Mouse (Mus musculus): ENCODE data around the gene Npnt. TPM values are rescaled to one million over a fixed set of nuclear protein-coding genes. Genes with fewer than 3 reads are reported as not detected.

The Npnt gene
- polyA plus RNA-seq, 1 experiment from 2014 or later = 33.0 TPM

GRCm38 (mm10) chr3:132905224-132905930 lies 44.7 kb downstream of the Npnt start:
- Histone ChIP-seq H3K9me3 (replicated peaks; ENCODE audit: control insufficient read depth, low read length, poor library complexity, severe bottlenecking) (no peaks in the 10 kb centered on the region), H3K4me2 (ENCODE audit: low read length) (no peak overlapping the region), H3K4me1 (ENCODE audit: control insufficient read depth, insufficient read depth, low read length) (peaks cover 7% of the 10 kb centered on the region; the same call in 1 of the 2 replicates), H3K4me3 (ENCODE audit: low read depth, low read length) (no peak overlapping the region), H3K27ac (ENCODE audit: low read length) (no peak overlapping the region), H3K36me3 (ENCODE audit: control insufficient read depth, insufficient read depth, low read length) (no peaks in the 10 kb centered on the region), H3K9ac (ENCODE audit: low read depth, low read length) (no peak overlapping the region), H3K27me3 (ENCODE audit: control insufficient read depth, insufficient read depth, low read depth, low read length) (no peaks in the 10 kb centered on the region)
- WGBS = 84% methylated on average over 7 of the region's 7 CpGs
- no peak for ATAC-seq

DNA sequence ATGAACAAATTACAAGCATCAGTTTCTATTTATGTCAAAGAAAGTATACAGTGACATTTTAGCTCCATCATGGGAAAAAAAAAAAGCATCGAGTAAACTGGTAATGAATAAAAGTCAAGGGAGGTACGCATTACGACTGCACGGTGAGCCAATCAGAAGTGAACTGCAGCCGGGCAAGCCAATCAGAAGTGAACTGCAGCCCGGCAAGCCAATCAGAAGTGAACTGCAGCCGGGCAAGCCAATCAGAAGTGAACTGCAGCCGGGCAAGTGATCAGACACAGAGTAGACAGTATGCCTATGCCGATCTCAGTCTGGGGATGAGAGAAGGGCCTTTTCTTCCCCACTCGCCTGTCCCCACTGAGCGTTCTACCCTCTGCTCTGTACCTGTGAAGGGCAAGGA lies 46.7 kb downstream of the Npnt start:
- ATAC-seq = no peak
- WGBS = 94% methylated on average over 11 of the region's 11 CpGs
- Histone ChIP-seq H3K9ac (ENCODE audit: low read depth, low read length) (no peak overlapping the region), H3K27me3 (ENCODE audit: control insufficient read depth, insufficient read depth, low read depth, low read length) (no peaks in the 10 kb centered on the region), H3K4me2 (ENCODE audit: low read length) (no peak overlapping the region), H3K27ac (ENCODE audit: low read length) (no peak overlapping the region), H3K9me3 (replicated peaks; ENCODE audit: control insufficient read depth, low read length, poor library complexity, severe bottlenecking) (no peaks in the 10 kb centered on the region), H3K4me3 (ENCODE audit: low read depth, low read length) (no peak overlapping the region), H3K36me3 (ENCODE audit: control insufficient read depth, insufficient read depth, low read length) (no peaks in the 10 kb centered on the region), H3K4me1 (ENCODE audit: control insufficient read depth, insufficient read depth, low read length) (no peaks in the 10 kb centered on the region)

DNA sequence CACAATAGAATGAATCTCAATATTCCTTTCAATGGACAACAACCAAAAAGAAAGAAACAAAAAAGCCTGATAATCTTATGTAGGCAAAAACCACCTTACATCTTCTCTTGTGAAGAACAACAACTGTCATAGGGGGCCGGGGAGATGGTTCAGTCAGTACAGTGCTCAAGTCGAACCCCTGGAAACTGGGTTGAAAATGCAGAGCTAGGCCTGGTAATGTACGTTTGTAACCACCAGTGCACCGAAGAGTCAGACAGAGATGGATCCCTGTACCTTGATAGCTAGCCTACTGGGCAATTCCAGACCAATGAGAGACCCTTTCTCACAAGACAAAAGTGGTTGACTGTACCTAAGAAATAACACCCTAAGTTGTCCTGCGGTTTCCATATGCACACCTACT lies 47.2 kb downstream of the Npnt start:
- no peak overlapping the region for H3K27ac ChIP-seq (ENCODE audit: low read length)
- H3K4me1 ChIP-seq (ENCODE audit: control insufficient read depth, insufficient read depth, low read length) = no peaks in the 10 kb centered on the region
- ATAC-seq = no peak
- WGBS = 97% methylated on average over 5 of the region's 5 CpGs
- H3K4me2 ChIP-seq (ENCODE audit: low read length) = no peak overlapping the region
- no peak overlapping the region for H3K4me3 ChIP-seq (ENCODE audit: low read depth, low read length)
- H3K27me3 ChIP-seq (ENCODE audit: control insufficient read depth, insufficient read depth, low read depth, low read length) = no peaks in the 10 kb centered on the region
- no peaks in the 10 kb centered on the region for H3K9me3 ChIP-seq (replicated peaks; ENCODE audit: control insufficient read depth, low read length, poor library complexity, severe bottlenecking)
- no peaks in the 10 kb centered on the region for H3K36me3 ChIP-seq (ENCODE audit: control insufficient read depth, insufficient read depth, low read length)
- H3K9ac ChIP-seq (ENCODE audit: low read depth, low read length) = no peak overlapping the region

DNA sequence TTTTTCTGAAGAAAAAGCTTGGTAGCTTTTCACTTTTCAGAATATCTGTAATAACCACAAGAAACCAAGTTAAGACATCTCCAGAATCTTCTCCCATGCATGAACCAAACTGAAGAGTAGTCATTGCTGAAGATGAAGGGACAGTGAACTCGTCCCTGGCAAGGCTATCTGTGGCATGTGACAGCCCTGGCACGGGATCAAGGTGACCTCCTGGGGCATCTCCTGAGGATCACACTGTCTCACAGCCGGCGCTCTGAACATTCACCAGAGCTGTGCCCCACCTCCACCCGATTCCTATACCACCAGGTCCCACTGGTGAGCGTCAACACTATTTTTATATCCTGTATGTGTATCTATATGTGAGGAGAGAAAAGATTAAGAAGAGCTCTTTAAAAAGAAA lies 47.9 kb downstream of the Npnt start:
- no peak for ATAC-seq
- WGBS = 77% methylated on average over 6 of the region's 6 CpGs
- Histone ChIP-seq H3K27me3 (ENCODE audit: control insufficient read depth, insufficient read depth, low read depth, low read length) (no peaks in the 10 kb centered on the region), H3K9me3 (replicated peaks; ENCODE audit: control insufficient read depth, low read length, poor library complexity, severe bottlenecking) (no peaks in the 10 kb centered on the region), H3K4me1 (ENCODE audit: control insufficient read depth, insufficient read depth, low read length) (no peaks in the 10 kb centered on the region), H3K27ac (ENCODE audit: low read length) (no peak overlapping the region), H3K36me3 (ENCODE audit: control insufficient read depth, insufficient read depth, low read length) (no peaks in the 10 kb centered on the region), H3K4me3 (ENCODE audit: low read depth, low read length) (no peak overlapping the region), H3K9ac (ENCODE audit: low read depth, low read length) (no peak overlapping the region), H3K4me2 (ENCODE audit: low read length) (no peak overlapping the region)

- no peaks in the 10 kb centered on the region for H3K36me3 ChIP-seq (ENCODE audit: control insufficient read depth, insufficient read depth, low read length)
- no peak overlapping the region for H3K27ac ChIP-seq (ENCODE audit: low read length)
- H3K4me3 ChIP-seq (ENCODE audit: low read depth, low read length) = no peak overlapping the region
- no peak for ATAC-seq
- H3K9me3 ChIP-seq (replicated peaks; ENCODE audit: control insufficient read depth, low read length, poor library complexity, severe bottlenecking) = no peaks in the 10 kb centered on the region
- WGBS = 78% methylated on average over 4 of the region's 4 CpGs
- H3K27me3 ChIP-seq (ENCODE audit: control insufficient read depth, insufficient read depth, low read depth, low read length) = no peaks in the 10 kb centered on the region
- H3K4me2 ChIP-seq (ENCODE audit: low read length) = no peak overlapping the region
- H3K9ac ChIP-seq (ENCODE audit: low read depth, low read length) = no peak overlapping the region
- H3K4me1 ChIP-seq (ENCODE audit: control insufficient read depth, insufficient read depth, low read length) = no peaks in the 10 kb centered on the region
These were observed 52.2 kb downstream of the Npnt start for GRCm38 (mm10) chr3:132897891-132898290.

DNA sequence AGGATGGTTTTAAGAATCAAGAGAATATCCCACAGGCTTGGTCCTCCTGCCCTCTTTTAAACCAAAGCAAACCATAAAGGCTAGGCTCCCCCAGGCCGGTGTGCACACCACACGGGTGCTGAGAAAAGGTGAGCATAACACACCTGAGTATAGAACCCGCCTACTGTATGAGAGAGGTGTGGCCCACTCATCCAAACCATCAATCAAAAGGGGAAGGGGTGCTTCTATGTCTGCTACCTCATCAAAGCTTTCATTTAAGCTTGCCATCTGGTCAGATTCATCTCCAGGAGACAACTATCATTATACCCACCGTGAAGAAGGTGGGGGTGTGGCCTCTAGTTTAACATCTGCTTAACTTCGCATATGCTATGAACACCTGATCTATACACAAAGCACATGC lies 52.7 kb downstream of the Npnt start:
- Histone ChIP-seq H3K27ac (ENCODE audit: low read length) (no peak overlapping the region), H3K9me3 (replicated peaks; ENCODE audit: control insufficient read depth, low read length, poor library complexity, severe bottlenecking) (no peaks in the 10 kb centered on the region), H3K4me3 (ENCODE audit: low read depth, low read length) (no peak overlapping the region), H3K4me2 (ENCODE audit: low read length) (no peak overlapping the region), H3K9ac (ENCODE audit: low read depth, low read length) (no peak overlapping the region), H3K27me3 (ENCODE audit: control insufficient read depth, insufficient read depth, low read depth, low read length) (no peaks in the 10 kb centered on the region), H3K4me1 (ENCODE audit: control insufficient read depth, insufficient read depth, low read length) (no peaks in the 10 kb centered on the region), H3K36me3 (ENCODE audit: control insufficient read depth, insufficient read depth, low read length) (no peaks in the 10 kb centered on the region)
- no peak for ATAC-seq
- 91% methylated on average over 5 of the region's 5 CpGs for WGBS

DNA sequence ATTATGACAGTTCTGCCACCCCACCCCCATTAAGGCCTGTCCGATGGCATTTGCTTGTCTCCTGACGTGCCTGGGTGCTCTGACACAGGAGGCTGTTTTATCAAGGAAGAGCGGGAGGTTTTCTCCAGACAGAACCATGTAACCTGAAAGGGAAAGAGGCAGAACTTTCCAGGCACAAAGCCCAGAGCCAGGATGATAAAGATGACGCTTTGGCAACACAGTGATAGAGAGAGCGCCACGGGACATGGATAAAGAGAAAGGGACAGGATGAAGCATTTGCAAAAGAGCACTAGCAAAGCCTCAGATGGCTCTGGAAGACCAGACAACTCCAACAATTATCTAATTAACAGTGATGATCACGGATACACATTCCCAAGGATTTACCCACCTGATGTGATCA lies 56.0 kb downstream of the Npnt start:
- H3K4me1 ChIP-seq (ENCODE audit: control insufficient read depth, insufficient read depth, low read length) = no peaks in the 10 kb centered on the region
- no peak overlapping the region for H3K27ac ChIP-seq (ENCODE audit: low read length)
- H3K4me2 ChIP-seq (ENCODE audit: low read length) = no peak overlapping the region
- ATAC-seq = no peak
- no peak overlapping the region for H3K9ac ChIP-seq (ENCODE audit: low read depth, low read length)
- H3K4me3 ChIP-seq (ENCODE audit: low read depth, low read length) = no peak overlapping the region
- no peaks in the 10 kb centered on the region for H3K27me3 ChIP-seq (ENCODE audit: control insufficient read depth, insufficient read depth, low read depth, low read length)
- H3K36me3 ChIP-seq (ENCODE audit: control insufficient read depth, insufficient read depth, low read length) = no peaks in the 10 kb centered on the region
- H3K9me3 ChIP-seq (replicated peaks; ENCODE audit: control insufficient read depth, low read length, poor library complexity, severe bottlenecking) = no peaks in the 10 kb centered on the region
- 91% methylated on average over 7 of the region's 7 CpGs for WGBS

GRCm38 (mm10) chr3:132893676-132894075 lies 56.4 kb downstream of the Npnt start:
- WGBS = 92% methylated on average over 3 of the region's 3 CpGs
- no peaks in the 10 kb centered on the region for H3K36me3 ChIP-seq (ENCODE audit: control insufficient read depth, insufficient read depth, low read length)
- no peaks in the 10 kb centered on the region for H3K27me3 ChIP-seq (ENCODE audit: control insufficient read depth, insufficient read depth, low read depth, low read length)
- H3K9me3 ChIP-seq (replicated peaks; ENCODE audit: control insufficient read depth, low read length, poor library complexity, severe bottlenecking) = no peaks in the 10 kb centered on the region
- H3K4me3 ChIP-seq (ENCODE audit: low read depth, low read length) = no peak overlapping the region
- no peaks in the 10 kb centered on the region for H3K4me1 ChIP-seq (ENCODE audit: control insufficient read depth, insufficient read depth, low read length)
- H3K9ac ChIP-seq (ENCODE audit: low read depth, low read length) = no peak overlapping the region
- no peak overlapping the region for H3K27ac ChIP-seq (ENCODE audit: low read length)
- no peak for ATAC-seq
- no peak overlapping the region for H3K4me2 ChIP-seq (ENCODE audit: low read length)

DNA sequence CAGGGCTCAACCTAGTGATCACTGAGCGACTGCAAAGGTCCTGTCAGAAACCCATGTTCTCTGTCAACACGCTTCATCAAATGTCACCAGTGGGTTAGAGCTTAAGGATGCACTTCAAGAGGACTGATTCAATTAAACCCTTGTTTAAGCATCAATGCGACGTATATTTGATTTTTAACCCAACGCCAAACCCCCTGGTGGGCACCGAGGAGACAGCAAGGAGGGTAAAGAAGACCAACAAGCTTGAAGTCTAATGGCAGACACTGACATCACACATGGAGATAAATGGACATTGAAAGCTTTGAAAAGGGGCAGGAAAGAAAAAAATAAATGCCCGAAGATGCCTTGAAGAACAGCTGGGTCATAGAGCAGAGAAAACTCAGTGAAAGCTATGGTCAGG lies 57.0 kb downstream of the Npnt start:
- Histone ChIP-seq H3K27me3 (ENCODE audit: control insufficient read depth, insufficient read depth, low read depth, low read length) (no peaks in the 10 kb centered on the region), H3K27ac (ENCODE audit: low read length) (no peak overlapping the region), H3K4me1 (ENCODE audit: control insufficient read depth, insufficient read depth, low read length) (no peaks in the 10 kb centered on the region), H3K4me2 (ENCODE audit: low read length) (no peak overlapping the region), H3K9ac (ENCODE audit: low read depth, low read length) (no peak overlapping the region), H3K4me3 (ENCODE audit: low read depth, low read length) (no peak overlapping the region), H3K9me3 (replicated peaks; ENCODE audit: control insufficient read depth, low read length, poor library complexity, severe bottlenecking) (no peaks in the 10 kb centered on the region), H3K36me3 (ENCODE audit: control insufficient read depth, insufficient read depth, low read length) (no peaks in the 10 kb centered on the region)
- no peak for ATAC-seq
- WGBS = 78% methylated on average over 7 of the region's 7 CpGs

Measured in midbrain, embryonic 16.5 days (tissue).